Mouse (Mus musculus) kidney, postnatal 36 days (tissue): Measurements from ENCODE around the gene Cdk6.
A peak's percentile ranks its signal among the peaks of the same experiment; 100 is the strongest.
"Not testable (repeated sequence)": the region's sequence is repeated elsewhere in the genome, so short reads cannot be mapped to it uniquely, and the experiment has no call there.

Experiments used
- DNase-seq, 2 experiments: peaks; one replicate each; pipeline ENCODE4 v3.0.0; 2021 to 2022; ENCODE audit warnings: mixed read lengths in 2 of 2

Gene Cdk6

GRCm38 (mm10) chr5:3438453-3439003, 97.2 kb downstream of the Cdk6 start:
- peak in 1 of 2 experiments; percentile 13 for DNase-seq

DNA sequence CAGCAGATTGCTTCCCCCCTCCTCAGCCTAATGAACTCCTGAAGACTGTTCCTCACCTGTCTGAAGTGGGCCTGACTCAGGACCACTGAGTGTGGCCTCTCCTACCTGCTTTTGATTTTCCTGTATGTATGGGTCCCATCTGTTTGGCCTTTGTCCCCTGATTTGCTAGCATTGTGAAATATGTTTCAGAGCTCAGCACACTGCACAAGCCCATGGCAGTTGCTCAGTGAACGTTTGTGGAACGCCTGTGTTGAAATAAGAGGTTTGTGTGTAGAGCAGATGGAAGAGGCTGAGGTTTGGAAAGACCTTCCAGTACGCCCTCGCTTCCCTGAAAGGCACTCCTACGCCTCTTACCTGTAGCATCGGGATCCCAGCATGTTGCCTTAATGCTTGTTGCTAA, 98.1 kb downstream of the Cdk6 start:
- DNase-seq = not testable (repeated sequence)

DNA sequence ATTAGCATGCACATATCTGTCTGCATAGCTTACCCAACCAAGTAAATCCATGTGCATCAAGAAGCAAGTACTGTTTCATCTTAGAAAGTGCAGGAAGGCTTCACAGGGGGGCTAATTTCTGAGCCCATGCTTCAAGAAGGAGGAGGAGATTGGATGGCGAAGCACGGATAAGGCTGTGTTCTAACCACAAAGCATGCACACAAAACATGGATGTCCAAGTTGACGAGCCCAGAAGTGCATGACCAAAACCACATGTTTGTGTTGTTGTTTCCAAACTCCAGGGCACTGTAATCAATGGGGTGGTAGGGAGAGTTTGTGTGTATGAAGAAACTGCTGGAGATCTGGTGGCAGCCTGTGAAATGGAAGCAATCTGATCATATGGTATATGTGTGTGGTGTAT, 101.2 kb downstream of the Cdk6 start:
- not testable (repeated sequence) for DNase-seq

DNA sequence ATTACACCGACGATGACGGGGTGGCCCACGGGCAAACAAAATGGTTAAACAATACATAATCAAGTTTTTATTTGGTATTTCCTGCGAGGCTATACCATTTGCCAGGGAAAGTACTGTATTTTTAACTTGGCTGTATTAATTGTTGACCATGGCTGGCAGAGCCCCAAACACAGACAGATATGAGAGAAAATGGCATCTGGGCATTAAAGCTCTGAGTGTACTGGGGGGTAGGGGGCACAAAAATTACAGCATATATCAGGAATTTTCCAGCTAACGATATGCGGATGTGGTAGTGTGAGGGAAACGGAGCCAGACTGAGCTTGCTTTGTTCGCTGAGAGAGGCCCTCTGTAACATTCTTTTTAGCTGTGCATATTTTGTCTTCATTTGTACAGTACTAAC, 109.9 kb downstream of the Cdk6 start:
- DNase-seq = not testable (repeated sequence)

GRCm38 (mm10) chr5:3453946-3454345, 112.7 kb downstream of the Cdk6 start:
- peak; percentile 25 to 36 for DNase-seq

DNA sequence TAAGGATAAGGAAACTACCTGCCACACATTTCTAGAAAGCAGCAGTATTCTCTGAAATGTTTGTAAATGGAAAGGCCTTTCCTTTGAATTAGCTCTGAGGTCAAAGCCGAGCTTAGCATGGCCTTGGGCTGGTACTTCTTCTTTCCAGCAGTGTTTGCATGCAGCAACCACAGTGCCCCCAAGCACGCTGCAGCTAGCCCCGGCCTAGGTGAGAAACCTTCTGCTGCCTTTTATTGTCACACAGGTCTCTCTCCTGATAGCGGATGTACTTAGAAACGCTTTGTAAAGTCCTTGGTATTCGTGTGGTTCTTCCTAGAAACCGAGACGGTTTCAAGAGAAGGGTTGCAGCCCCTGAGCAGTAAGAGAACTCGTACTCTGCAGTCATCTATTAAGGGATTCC, 119.6 kb downstream of the Cdk6 start:
- DNase-seq = no peak

- DNase-seq = no peak
Measured at GRCm38 (mm10) chr5:3461401-3461800, 120.1 kb downstream of the Cdk6 start.

GRCm38 (mm10) chr5:3462897-3463757, 121.8 kb downstream of the Cdk6 start:
- DNase-seq = peak; percentile 33 to 59

- DNase-seq = no peak
Measured at GRCm38 (mm10) chr5:3463758-3464157, 122.5 kb downstream of the Cdk6 start.

- DNase-seq = no peak
Measured at GRCm38 (mm10) chr5:3466069-3466877, 125.0 kb downstream of the Cdk6 start.

DNA sequence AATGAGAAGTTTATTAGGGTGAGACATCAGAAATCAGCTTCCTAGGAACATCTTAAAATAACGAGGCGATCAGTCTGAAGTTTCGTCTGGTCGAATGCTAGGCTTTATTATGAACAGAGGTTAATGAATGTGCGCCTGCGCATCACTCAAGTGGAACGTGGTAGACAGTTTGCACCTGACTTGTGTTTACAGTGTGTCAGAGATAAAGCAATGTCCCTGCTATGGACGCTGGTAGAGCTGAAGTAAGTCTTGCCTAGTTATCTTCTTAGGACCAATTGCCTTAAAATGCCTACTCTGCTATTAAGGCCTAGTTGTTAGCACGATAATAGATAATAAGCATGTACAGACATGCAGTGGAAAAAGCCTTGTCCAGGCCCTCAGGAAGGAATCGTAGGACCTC, 129.6 kb downstream of the Cdk6 start:
- DNase-seq = peak in 1 of 2 experiments; percentile 24

DNA sequence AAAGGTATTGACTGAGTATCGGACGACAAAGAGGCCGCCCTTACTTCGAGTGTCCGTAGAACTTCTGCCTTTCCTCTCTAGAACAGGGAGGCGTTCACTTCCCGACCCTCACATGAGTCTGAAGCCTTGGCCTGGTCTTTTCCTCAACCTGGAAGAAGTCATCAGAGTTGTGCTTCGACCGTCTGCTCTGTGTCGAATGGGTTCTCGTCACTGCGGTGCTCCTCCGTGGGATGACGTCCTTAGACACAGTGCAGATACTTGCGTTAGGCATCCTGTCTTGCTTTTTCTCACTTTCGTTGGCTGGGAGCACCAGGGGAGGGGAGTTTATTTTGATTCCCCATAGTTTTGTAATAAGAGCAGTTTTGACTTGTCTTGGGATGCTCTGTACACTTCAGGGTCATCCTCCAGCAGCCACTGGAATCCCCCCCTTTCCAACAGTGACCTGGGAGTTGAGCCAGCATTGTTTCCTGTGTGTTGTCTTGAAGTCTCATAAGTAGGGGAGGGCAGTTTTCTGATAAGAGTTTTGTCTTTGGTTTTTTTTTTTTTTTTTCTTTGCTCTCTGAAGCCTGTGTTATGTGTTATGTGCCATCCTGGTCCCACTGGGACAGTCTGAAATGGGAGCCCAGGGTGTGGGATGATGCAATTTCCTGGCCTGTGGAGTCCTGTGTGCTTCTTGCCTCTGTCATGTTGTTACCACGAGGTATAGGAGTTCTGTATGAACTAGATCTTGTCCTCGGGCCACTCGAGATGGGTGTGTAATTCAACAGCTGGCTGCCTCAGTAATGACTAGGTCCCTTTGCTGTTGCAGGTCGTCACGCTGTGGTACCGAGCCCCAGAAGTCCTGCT, 131.2 kb downstream of the Cdk6 start:
- DNase-seq = peak in 1 of 2 experiments; percentile 20

GRCm38 (mm10) chr5:3477711-3478110, 136.4 kb downstream of the Cdk6 start:
- DNase-seq = no peak

GRCm38 (mm10) chr5:3478216-3478615, 136.9 kb downstream of the Cdk6 start:
- DNase-seq = no peak

GRCm38 (mm10) chr5:3479016-3479795, 137.9 kb downstream of the Cdk6 start:
- no peak for DNase-seq

- no peak for DNase-seq
Measured at GRCm38 (mm10) chr5:3480637-3481395, 139.5 kb downstream of the Cdk6 start.

GRCm38 (mm10) chr5:3482474-3482873, 141.2 kb downstream of the Cdk6 start:
- no peak for DNase-seq

DNA sequence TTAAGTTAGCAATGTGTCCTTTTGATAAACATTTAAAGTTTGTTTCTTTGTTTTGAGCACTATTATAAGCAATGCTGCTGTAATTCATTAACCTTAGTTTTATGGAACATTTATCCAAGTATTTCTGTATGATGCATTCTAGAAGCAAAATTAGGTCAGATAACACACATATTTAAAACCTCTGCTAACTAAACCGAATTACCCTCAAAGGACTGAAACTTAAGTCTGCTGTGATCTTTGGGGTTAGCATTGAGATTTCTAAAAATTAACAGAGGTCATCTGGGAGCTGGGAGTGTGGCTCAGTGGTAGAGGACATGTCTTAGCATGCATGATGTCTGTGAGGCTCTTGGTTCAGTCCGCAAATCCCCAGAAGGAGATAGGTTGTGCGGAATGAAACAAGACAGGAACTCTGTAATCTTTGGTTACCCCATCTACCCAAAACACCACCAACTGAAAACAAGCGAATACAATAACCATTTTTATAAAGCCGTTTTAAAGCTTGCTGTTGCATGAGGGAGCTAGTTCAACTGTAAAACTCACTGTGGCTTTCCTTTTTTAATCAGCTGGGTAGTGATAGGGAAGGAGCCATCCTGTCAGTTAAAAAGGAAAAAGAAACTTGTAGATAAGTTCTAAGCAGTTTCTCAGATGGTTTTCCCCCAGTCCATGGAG, 141.9 kb downstream of the Cdk6 start:
- no peak for DNase-seq

DNA sequence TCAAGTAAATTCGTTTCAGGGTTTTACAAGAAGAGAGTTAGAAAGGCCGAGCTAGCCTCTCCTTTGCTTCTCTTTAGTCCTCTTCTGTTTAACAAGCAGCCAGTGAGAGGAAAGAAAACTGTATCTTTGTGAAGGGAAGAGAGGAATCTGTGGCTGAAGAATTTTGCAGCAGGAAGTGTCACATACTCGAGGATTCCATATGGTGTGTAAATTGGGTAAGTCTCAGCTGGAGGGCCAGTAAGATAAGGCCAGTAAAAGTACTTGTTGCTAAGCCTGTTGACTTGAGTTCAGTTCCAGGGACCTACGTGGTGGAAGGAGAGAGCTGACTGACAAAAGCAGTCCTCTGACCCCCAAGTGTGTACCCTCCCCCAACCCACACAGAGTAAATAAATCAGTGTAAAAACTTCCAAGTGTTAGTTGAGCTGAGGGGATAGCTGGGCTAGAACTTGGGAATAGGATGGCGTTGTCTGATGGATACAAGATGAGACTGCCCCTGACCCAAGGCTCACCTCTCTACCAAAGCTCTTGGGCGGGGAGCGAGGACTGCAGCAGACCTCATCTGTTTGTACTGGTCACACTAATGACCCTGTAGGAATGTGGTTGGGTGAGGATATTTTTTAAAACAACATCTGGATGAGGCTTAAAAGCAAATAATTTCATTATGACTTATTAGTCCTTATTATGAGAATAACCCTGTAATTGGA, 145.4 kb downstream of the Cdk6 start:
- no peak for DNase-seq
